Mouse (Mus musculus) heart, adult 2 months (tissue): Measurements from ENCODE around the gene Ang. TPM values are rescaled to one million over a fixed set of nuclear protein-coding genes. Genes with fewer than 3 reads are reported as not detected.

ENCODE experiments used
- DNase-seq, 2 experiments: peaks; one replicate each; pipeline ENCODE4 v3.0.0; 2021
- H3K27ac ChIP-seq: fragments of 200-600 bp; 2 replicates; pipeline ENCODE4 v1.8.1; 2022
- H3K27me3 ChIP-seq: fragments of 200-500 bp; 2 replicates; pipeline ENCODE4 v1.6.1; 2012; ENCODE audit warnings: mild to moderate bottlenecking, low read length, inconsistent platforms, mixed read lengths; ENCODE audit not compliant: control insufficient read depth, insufficient read depth
- H3K36me3 ChIP-seq: fragments of 200-500 bp; 2 replicates; pipeline ENCODE4 v1.6.1; 2012; ENCODE audit warnings: low read length, inconsistent platforms; ENCODE audit not compliant: control insufficient read depth, insufficient read depth
- H3K4me1 ChIP-seq: fragments of 200-500 bp; 2 replicates; pipeline ENCODE4 v1.6.1; 2011; ENCODE audit warnings: low read length; ENCODE audit not compliant: control insufficient read depth, insufficient read depth
- H3K4me3 ChIP-seq: fragments of 200-600 bp; 2 replicates; pipeline ENCODE4 v1.8.1; 2022
- H3K79me2 ChIP-seq: fragments of 200-500 bp; replicated peaks from 2 replicates; pipeline ENCODE4 v1.6.1; 2012; ENCODE audit warnings: mild to moderate bottlenecking, inconsistent platforms, low read length, moderate library complexity, mixed read lengths; ENCODE audit not compliant: control insufficient read depth, insufficient read depth
- H3K9ac ChIP-seq: fragments of 200-500 bp; 2 replicates; pipeline ENCODE4 v1.6.1; 2012; ENCODE audit warnings: low read depth, mild to moderate bottlenecking, control low read depth, inconsistent platforms, low read length, mixed read lengths
- CTCF ChIP-seq: fragments of 200-600 bp; IDR thresholded peaks from 2 replicates; pipeline ENCODE4 v1.8.1; 2022; ENCODE audit warnings: antibody characterized with exemption, mild to moderate bottlenecking, moderate library complexity
- EP300 ChIP-seq: fragments of 200-500 bp; IDR thresholded peaks from 2 replicates; pipeline ENCODE4 v1.6.1; 2011; ENCODE audit warnings: low read depth, low read length, control low read depth; ENCODE audit not compliant: insufficient read depth
- POLR2A ChIP-seq: fragments of 200-500 bp; IDR thresholded peaks from 2 replicates; pipeline ENCODE4 v1.6.1; 2011; ENCODE audit warnings: mild to moderate bottlenecking, low read depth, low read length, control low read depth; ENCODE audit not compliant: insufficient read depth
- WGBS: fragments of 180-500 bp; shearing (Covaris S2); methylation state at CpG from one replicate; pipeline ENCODE4 v1.1.7; 2018; 5-methylcytosine and 5-hydroxymethylcytosine counted together
- intact Hi-C: fragments of 180-260 bp; cut with DNase I; formaldehyde crosslinking; loops from one replicate; pipeline ENCODE4 v1.15.1; 2025
- polyA plus RNA-seq: library from polyadenylated mRNA; depleted of rRNA; stranded (reverse); fragments of >200 nt; gene quantifications from 2 replicates; pipeline ENCODE4 v1.2.3, GENCODE M21; 2012; rRNA removed
- total RNA-seq, 2 experiments: library from RNA; stranded (reverse); gene quantifications; 2 replicates each; pipeline ENCODE4 v1.2.3; 2021

The Ang gene
- total and polyA plus RNA-seq, 3 experiments = 5.6 to 10.8 (median 10.2) TPM

- 54% methylated on average over 2 of the region's 2 CpGs for WGBS
Measured at GRCm38 (mm10) chr14:51146685-51147084, 55.7 kb downstream of the Ang start, which contains the start of gene Rnase1. Gene Rnase1 (minus strand): TSS chr14:51146785.

GRCm38 (mm10) chr14:51148006-51148405, 57.1 kb downstream of the Ang start:
- Histone ChIP-seq H3K36me3 (no peaks in the 10 kb centered on the region; the same call in 1 of the 2 replicates), H3K27me3 (no peaks in the 10 kb centered on the region), H3K4me1 (peaks cover 1% of the 10 kb centered on the region; the same call in 1 of the 2 replicates), H3K9ac (no peak overlapping the region), H3K4me3 (no peak overlapping the region), H3K79me2 (no peaks in the 10 kb centered on the region), H3K27ac (no peak overlapping the region)
- intact Hi-C loops = no loop called here
- WGBS = 58% methylated on average over 3 of the region's 3 CpGs
- DNase-seq = no peak
- TF ChIP-seq POLR2A (no peak), CTCF (no peak), EP300 (no peak)

More at GRCm38 (mm10) chr14:51146685-51147084, 55.7 kb downstream of the Ang start, which contains the start of gene Rnase1:
- peaks cover 1% of the 10 kb centered on the region; the same call in 1 of the 2 replicates for H3K4me1 ChIP-seq
- no peak for DNase-seq
- H3K27me3 ChIP-seq = no peaks in the 10 kb centered on the region
- intact Hi-C loops = no loop called here
- no peaks in the 10 kb centered on the region; the same call in 1 of the 2 replicates for H3K36me3 ChIP-seq
- TF ChIP-seq CTCF (no peak), EP300 (no peak), POLR2A (no peak)
- H3K9ac ChIP-seq = no peak within 1 kb of the TSS
- no peak within 1 kb of the TSS for H3K27ac ChIP-seq
- H3K79me2 ChIP-seq = no peaks in the 10 kb centered on the region
- no peak within 1 kb of the TSS for H3K4me3 ChIP-seq

- no peak for DNase-seq
- peaks cover 1% of the 10 kb centered on the region; the same call in 1 of the 2 replicates for H3K4me1 ChIP-seq
- no peak overlapping the region for H3K27ac ChIP-seq
- H3K9ac ChIP-seq = no peak overlapping the region
- H3K79me2 ChIP-seq = no peaks in the 10 kb centered on the region
- intact Hi-C loops = no loop called here
- no peaks in the 10 kb centered on the region; the same call in 1 of the 2 replicates for H3K36me3 ChIP-seq
- no peak overlapping the region for H3K4me3 ChIP-seq
- TF ChIP-seq POLR2A = no peak
- no peak for TF ChIP-seq CTCF
- TF ChIP-seq EP300 = no peak
- WGBS = 74% methylated on average over 5 of the region's 5 CpGs
- no peaks in the 10 kb centered on the region for H3K27me3 ChIP-seq
Measured at GRCm38 (mm10) chr14:51149164-51149563, 58.2 kb downstream of the Ang start.

GRCm38 (mm10) chr14:51150206-51150831, 59.4 kb downstream of the Ang start:
- Histone ChIP-seq H3K79me2 (no peaks in the 10 kb centered on the region), H3K9ac (no peak overlapping the region), H3K27me3 (no peaks in the 10 kb centered on the region), H3K4me1 (peaks cover 1% of the 10 kb centered on the region; the same call in 1 of the 2 replicates), H3K4me3 (no peak overlapping the region), H3K36me3 (no peaks in the 10 kb centered on the region; the same call in 1 of the 2 replicates), H3K27ac (no peak overlapping the region)
- WGBS = 81% methylated on average over 3 of the region's 3 CpGs
- no peak for DNase-seq
- no peak for TF ChIP-seq POLR2A
- no peak for TF ChIP-seq CTCF
- TF ChIP-seq EP300 = no peak
- intact Hi-C loops = no loop called here

Other genes starting within 250 kb of the Ang start
- gene Tep1, start 220.6 kb upstream of the Ang start, total RNA-seq = 10 to 100 TPM; 10.1 to 12.2 TPM
- 11.9 and 14.7 TPM in 2 replicates for gene Tep1, start 220.6 kb upstream of the Ang start, polyA plus RNA-seq
- gene Klhl33, start 193.6 kb upstream of the Ang start, total RNA-seq = 10 to 100 TPM; 22.3 to 25.8 TPM
- gene Klhl33, start 193.6 kb upstream of the Ang start, polyA plus RNA-seq = 14.4 and 26.7 TPM in 2 replicates
- 10 to 100 TPM; 67.8 to 70.5 TPM for gene Osgep, start 166.3 kb upstream of the Ang start, total RNA-seq
- 84.2 and 89.0 TPM in 2 replicates for gene Osgep, start 166.3 kb upstream of the Ang start, polyA plus RNA-seq
- 10 to 100 TPM; 23.2 to 27.4 TPM for gene Apex1, start 166.2 kb upstream of the Ang start, total RNA-seq
- 18.8 and 31.6 TPM in 2 replicates for gene Apex1, start 166.2 kb upstream of the Ang start, polyA plus RNA-seq
- 10 to 100 TPM; 18.6 to 27.8 TPM for gene Pip4p1, start 160.3 kb upstream of the Ang start, total RNA-seq
- gene Pip4p1, start 160.3 kb upstream of the Ang start, polyA plus RNA-seq = 30.5 and 54.4 TPM in 2 replicates
- gene Pnp, start 160.1 kb upstream of the Ang start, total RNA-seq = 10 to 100 TPM; 14.4 to 18.1 TPM
- 17.2 and 25.4 TPM in 2 replicates for gene Pnp, start 160.1 kb upstream of the Ang start, polyA plus RNA-seq
- gene Gm49342, start 146.6 kb upstream of the Ang start, total RNA-seq = 10 to 100 TPM; 11.3 to 12.1 TPM
- gene Gm49342, start 146.6 kb upstream of the Ang start, polyA plus RNA-seq = 13.4 and 23.4 TPM in 2 replicates
- gene Pnp2, start 135.2 kb upstream of the Ang start, total RNA-seq = under 1 TPM; 0.52 to 0.75 TPM
- gene Pnp2, start 135.2 kb upstream of the Ang start, polyA plus RNA-seq = 0.53 and 1.1 TPM in 2 replicates
- under 1 TPM in 1 of 2 experiments, not detected in 1; 0.61 TPM for gene Rnase10, start 83.4 kb upstream of the Ang start, total RNA-seq
- 0.21 and 0.38 TPM in 2 replicates for gene Rnase10, start 83.4 kb upstream of the Ang start, polyA plus RNA-seq
- not detected for gene Rnase9, start 49.3 kb upstream of the Ang start, total RNA-seq
- not detected in 2 replicates for gene Rnase9, start 49.3 kb upstream of the Ang start, polyA plus RNA-seq
- gene Rnase11, start 41.0 kb upstream of the Ang start, total RNA-seq = not detected
- not detected in 2 replicates for gene Rnase11, start 41.0 kb upstream of the Ang start, polyA plus RNA-seq
- not detected for gene Rnase12, start 33.5 kb upstream of the Ang start, total RNA-seq
- not detected in 2 replicates for gene Rnase12, start 33.5 kb upstream of the Ang start, polyA plus RNA-seq
- not detected for gene Olfr750, start 16.7 kb upstream of the Ang start, total RNA-seq
- gene Olfr750, start 16.7 kb upstream of the Ang start, polyA plus RNA-seq = not detected in 2 replicates
- gene Rnase4, start 73 bp upstream of the Ang start, total RNA-seq = 10 to 100 TPM; 47.9 to 59.6 TPM
- 90.9 and 123 TPM in 2 replicates for gene Rnase4, start 73 bp upstream of the Ang start, polyA plus RNA-seq
- gene Eddm3b, start 23.3 kb downstream of the Ang start, total RNA-seq = not detected
- gene Eddm3b, start 23.3 kb downstream of the Ang start, polyA plus RNA-seq = not detected in 2 replicates
- gene Rnase6, start 32.8 kb downstream of the Ang start, total RNA-seq = under 1 TPM; 0.25 to 0.78 TPM
- gene Rnase6, start 32.8 kb downstream of the Ang start, polyA plus RNA-seq = 1.9 and 3.5 TPM in 2 replicates
- gene Rnase1, start 55.6 kb downstream of the Ang start, total RNA-seq = under 1 TPM; 0.42 to 0.84 TPM
- gene Rnase1, start 55.6 kb downstream of the Ang start, polyA plus RNA-seq = 0.53 and 0.76 TPM in 2 replicates
- not detected for gene Rnase2b, start 71.1 kb downstream of the Ang start, total RNA-seq
- not detected in 2 replicates for gene Rnase2b, start 71.1 kb downstream of the Ang start, polyA plus RNA-seq
- gene Ang2, start 108.0 kb downstream of the Ang start, total RNA-seq = not detected
- not detected in 2 replicates for gene Ang2, start 108.0 kb downstream of the Ang start, polyA plus RNA-seq
- not detected for gene Ear14, start 112.2 kb downstream of the Ang start, total RNA-seq
- gene Ear14, start 112.2 kb downstream of the Ang start, polyA plus RNA-seq = not detected in 2 replicates
- under 1 TPM; 0.57 to 0.89 TPM for gene Rnase2a, start 165.0 kb downstream of the Ang start, total RNA-seq
- gene Rnase2a, start 165.0 kb downstream of the Ang start, polyA plus RNA-seq = not detected in 2 replicates